Mouse (Mus musculus): ENCODE data around the gene Hipk2.

Hipk2 gene

DNA sequence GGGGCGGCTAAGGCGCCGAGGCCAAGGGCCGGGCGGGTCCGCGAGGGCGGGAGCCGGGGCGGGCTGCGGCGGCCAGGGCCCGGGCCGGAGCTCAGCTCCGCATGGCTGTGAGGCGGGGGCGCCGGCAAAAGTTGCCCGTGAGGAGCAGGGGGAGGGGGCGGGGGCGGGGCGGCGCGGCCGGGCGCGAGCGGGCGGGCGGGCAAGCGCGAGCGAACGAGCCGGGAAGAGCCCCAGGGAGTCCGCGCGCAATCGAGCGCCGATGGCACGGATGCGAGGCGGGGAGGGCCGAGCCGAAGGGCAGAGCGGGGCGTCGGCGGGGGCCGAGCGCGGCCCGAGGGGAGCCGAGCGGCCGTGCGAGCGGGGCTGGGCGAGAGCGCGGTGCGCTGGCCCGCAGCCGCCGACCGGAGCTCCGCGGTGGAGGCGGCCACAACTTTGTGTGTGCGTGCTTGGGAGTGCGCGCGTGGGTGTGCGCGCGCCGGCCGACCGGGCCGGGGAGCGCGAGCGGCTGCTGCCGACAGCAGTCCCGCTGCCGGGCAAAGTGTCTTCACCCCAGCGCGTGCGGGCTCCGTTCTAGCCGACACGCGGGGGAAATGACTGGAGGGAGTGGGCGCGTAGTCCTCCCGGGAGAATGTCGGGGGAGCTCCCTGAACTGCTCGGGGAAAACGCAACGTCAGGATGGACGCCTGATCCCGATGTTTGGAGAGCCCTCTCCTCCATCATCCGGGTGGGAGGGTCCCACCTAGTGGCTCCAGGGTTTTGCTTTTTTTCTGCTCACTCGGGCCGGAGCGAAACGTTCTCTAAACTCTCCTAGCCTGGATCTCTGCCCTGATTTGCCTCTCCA is at the start of gene Hipk2:
Gene Hipk2, minus strand, starts transcription at position 95 of the 841 bp plus-strand sequence.
- DNase-seq (ENCODE audit: low spot score in 2 of 2), result peak; percentile 73 to 75

GRCm38 (mm10) chr6:38925719-38926118 is 49.8 kb upstream of the Hipk2 start:
- DNase-seq (ENCODE audit: low spot score in 2 of 2), result no peak

GRCm38 (mm10) chr6:38923870-38924817 is 48.2 kb upstream of the Hipk2 start:
- no peak for DNase-seq (ENCODE audit: low spot score in 2 of 2)

- no peak for DNase-seq (ENCODE audit: low spot score in 2 of 2)
Observed at GRCm38 (mm10) chr6:38923450-38923849, 47.5 kb upstream of the Hipk2 start.

GRCm38 (mm10) chr6:38922517-38922916 is 46.6 kb upstream of the Hipk2 start:
- no peak for DNase-seq (ENCODE audit: low spot score in 2 of 2)

- no peak for DNase-seq (ENCODE audit: low spot score in 2 of 2)
Observed at GRCm38 (mm10) chr6:38921810-38922116, 45.8 kb upstream of the Hipk2 start.

DNA sequence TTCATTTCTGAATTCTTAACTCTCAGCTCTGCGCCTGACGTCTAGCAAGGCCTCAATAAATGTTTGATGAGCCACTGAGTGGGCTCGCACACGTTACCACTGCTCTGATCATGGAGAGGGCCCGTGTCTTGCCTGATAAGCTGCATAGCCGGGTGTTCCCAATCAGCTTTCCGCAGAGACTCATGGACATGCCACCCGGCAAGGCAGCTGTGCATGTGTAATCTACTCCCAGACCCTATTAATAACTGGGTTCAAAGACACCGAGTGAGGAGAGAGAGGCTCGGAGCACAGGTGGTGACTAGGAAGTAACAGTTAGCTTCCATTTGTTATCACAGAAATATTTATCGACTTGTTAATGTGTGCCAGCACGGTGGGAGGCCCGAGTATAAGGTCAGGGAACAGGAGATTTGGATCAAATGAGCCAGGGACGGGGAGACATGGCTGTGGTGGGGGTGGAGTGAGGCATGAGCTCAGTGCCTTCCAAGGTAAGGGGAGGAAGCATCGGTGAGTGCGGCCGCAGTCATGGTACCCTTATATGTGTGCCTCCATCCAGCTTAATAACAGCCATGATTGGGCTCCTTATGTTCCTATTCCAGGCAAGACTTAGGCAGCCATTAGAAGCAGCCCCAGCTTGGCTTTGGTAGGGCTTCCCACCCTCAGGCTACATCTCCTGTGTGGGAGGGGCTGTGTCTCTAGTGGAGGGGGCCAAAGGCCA is 45.3 kb upstream of the Hipk2 start:
- DNase-seq (ENCODE audit: low spot score in 2 of 2), result no peak

DNA sequence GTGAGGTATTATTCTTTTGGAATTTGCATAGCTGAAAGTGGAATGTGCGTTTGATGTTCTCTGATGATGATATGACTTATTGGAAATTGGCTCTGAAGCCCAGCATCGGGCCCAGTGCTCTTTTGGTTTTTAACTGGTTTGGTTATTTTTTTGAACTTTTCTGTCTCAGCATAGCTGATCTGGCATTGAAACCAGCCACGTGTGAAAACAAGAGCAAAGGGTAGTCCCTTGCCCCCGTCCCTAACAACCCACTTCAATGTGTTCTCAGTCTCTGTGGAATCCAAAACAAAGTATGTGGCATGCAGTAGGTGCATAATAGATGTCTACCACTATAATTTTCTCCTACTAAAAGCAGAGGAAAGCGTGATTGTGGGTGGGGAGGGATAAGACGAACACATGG is 44.2 kb upstream of the Hipk2 start:
- DNase-seq (ENCODE audit: low spot score in 2 of 2), result no peak

- no peak for DNase-seq (ENCODE audit: low spot score in 2 of 2)
Observed at GRCm38 (mm10) chr6:38919135-38919740, 43.3 kb upstream of the Hipk2 start.

GRCm38 (mm10) chr6:38918728-38919127 is 42.8 kb upstream of the Hipk2 start:
- DNase-seq (ENCODE audit: low spot score in 2 of 2), result no peak

DNA sequence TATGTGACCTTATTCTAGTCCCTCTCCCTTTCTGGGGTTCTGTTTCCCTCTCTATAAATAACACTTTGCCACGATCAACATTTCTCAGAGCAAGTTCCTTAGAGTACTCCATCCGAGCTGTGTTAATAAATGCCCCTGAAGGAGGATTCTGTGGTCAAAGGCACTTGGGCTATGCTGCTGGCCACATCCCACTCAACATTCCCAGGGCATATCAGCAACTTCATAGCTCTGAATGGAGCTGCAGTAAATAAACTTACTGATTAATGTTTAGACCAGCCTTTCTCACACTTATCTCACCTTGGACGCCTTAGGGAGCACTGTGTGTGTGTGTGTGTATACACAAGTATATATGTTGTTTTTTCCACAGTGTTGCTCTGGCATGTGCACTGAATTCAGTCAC is 41.5 kb upstream of the Hipk2 start:
- no peak for DNase-seq (ENCODE audit: low spot score in 2 of 2)

DNA sequence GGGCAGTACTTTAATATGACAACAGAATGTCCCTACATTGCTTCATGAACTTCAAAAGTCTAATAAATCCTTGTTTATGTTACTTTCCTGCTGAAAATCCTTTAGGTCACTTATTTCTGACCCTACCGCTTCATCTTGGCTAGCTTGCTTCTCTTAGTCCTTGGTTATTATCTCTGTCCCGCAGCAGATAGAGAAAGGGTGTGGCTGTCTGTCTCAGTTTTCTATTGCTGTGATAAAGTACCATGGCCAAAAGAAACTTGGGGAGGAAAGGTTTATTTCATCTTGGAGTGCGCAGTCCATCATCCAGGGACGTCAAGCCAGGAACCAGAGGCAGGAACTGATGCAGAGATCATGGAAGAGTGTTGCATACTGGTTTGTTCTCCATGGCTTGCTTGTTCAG is 40.6 kb upstream of the Hipk2 start:
- no peak for DNase-seq (ENCODE audit: low spot score in 2 of 2)

DNA sequence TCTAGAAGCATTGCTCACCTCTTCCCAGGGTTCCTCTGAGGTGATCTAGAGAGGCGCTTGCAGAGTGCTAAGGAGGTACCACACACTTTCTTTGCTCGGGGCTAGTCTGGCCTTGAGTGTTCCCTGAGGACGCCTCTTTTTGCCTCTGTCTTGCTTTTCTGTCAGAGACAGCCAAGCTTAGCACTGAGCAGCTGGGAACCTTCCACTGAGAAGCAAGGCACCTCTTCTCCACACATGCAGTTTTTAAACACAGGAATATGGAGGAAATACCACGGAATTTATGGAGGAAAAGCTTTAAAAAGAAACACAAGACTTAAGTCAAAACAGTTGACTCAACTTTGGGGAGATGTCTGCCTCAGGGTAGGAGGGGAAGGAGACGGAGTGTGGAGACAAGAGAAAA is 39.8 kb upstream of the Hipk2 start:
- peak in 1 of 2 experiments; percentile 28 for DNase-seq (ENCODE audit: low spot score in 2 of 2)

- no peak for DNase-seq (ENCODE audit: low spot score in 2 of 2)
Observed at GRCm38 (mm10) chr6:38914181-38914580, 38.2 kb upstream of the Hipk2 start.

DNA sequence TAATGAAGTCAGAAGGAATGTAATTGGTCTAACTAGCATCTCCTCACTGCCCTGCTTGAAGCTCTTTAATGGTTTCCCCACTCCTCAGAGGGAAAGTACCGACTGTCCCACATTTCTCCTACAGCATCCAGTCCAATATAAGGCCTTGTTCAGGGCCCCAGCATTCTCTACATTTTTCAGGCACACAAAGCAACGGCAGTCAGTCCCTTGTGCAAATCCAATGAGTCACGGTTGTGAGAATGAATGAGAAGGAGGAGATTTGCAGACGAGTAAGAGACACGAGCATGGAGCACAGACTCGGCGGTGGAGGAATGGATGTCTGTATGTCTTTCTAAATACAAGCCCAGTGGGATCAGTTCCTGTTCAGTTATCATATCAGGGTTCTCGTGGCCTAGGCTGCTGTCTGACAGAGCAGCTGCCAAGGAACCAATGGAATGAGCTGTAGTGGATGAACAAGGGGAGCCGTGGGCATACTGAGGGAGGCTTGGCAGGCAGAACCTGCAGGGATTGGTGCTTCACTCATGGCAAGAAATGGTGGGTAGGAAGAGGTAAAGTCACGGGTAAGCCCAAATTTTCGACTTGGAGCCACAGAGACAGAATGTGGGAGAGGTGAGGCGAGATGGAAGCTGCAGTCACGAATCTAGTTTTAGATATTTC is 37.5 kb upstream of the Hipk2 start:
- DNase-seq (ENCODE audit: low spot score in 2 of 2), result peak; percentile 37 to 59

- peak in 1 of 2 experiments; percentile 27 for DNase-seq (ENCODE audit: low spot score in 2 of 2)
Observed at GRCm38 (mm10) chr6:38912845-38913244, 36.9 kb upstream of the Hipk2 start.

- DNase-seq (ENCODE audit: low spot score in 2 of 2), result no peak
Observed at GRCm38 (mm10) chr6:38912121-38912660, 36.2 kb upstream of the Hipk2 start.

- DNase-seq (ENCODE audit: low spot score in 2 of 2), result peak; percentile 51 to 69
Observed at GRCm38 (mm10) chr6:38910828-38911559, 35.0 kb upstream of the Hipk2 start.

DNA sequence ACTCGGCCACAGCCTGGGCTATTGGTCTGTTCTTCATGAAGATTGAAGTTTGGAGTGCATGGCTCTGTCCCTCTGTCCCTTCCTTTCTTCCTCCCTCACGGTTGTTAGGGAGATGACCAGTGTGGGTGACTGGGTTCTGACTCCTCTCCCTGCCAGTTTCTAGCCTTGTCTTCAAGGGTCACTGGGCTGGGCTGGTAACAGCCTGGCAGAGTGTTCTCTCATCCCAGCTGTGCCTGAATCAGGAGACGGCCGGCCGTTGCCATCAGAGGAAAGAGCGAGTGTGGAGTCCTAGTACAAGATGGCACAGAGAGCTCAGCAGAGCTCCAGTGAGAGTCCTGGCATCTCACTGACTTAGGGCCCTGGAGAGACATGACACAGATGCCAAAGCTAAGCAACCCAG is 32.4 kb upstream of the Hipk2 start:
- no peak for DNase-seq (ENCODE audit: low spot score in 2 of 2)

GRCm38 (mm10) chr6:38906005-38906404 is 30.0 kb upstream of the Hipk2 start:
- no peak for DNase-seq (ENCODE audit: low spot score in 2 of 2)

All from frontal cortex, postnatal 36 days (tissue).